In genomic region chr1:64518480-64518879, GRCm38 (mm10) we compare ENCODE assay signal across 17 mouse cellular contexts.
"Had no signal": no experiment of that assay in that cellular context is flagged by ENCODE, and none has a peak within 500 bp of the region (broad histone marks: within the 10 kb centered on the region; RNA-seq: fewer than 3 reads in every experiment).

No protein-coding gene starts in this region.

- DNase-seq: left cerebral cortex, postnatal 4 days; liver; liver, embryonic 13.5 days; liver, postnatal 0 days; lung, adult 18-20 months; lung, adult 2 months; lung, embryonic 14.5 days; lung, postnatal 10 days; lung, postnatal 14 days; lung, postnatal 36 days; lung, postnatal 4 days; midbrain, embryonic 14.5 days had no signal

- ATAC-seq: liver, embryonic 12.5 days; liver, postnatal 0 days; lung, postnatal 0 days; midbrain, embryonic 13.5 days; midbrain, embryonic 15.5 days; midbrain, embryonic 16.5 days had no signal
